21 mouse cellular contexts compared by ENCODE assay signal in the genomic region with DNA sequence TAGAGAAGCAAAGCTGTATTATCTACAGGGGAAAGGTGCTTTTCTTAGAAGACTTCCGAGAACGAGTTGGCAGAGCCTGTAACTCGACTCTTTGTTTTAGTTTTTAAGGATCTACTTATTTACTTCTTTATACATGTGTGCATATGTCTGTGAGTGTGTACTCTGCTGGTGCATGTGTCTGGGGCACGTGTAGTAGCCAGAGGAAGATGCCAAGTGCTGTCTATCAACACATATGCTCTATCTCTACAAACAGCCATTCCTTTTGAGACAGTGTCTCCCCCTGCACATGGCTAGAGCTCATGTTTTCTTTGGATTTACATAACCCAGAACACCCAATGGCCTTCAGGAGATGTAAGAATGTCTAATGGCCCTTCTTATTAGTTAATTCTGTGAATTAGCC.
"Had no signal": no experiment of that assay in that cellular context is flagged by ENCODE, and none has a peak within 500 bp of the region (broad histone marks: within the 10 kb centered on the region; RNA-seq: fewer than 3 reads in every experiment).

No protein-coding gene starts in this region.

- ATAC-seq: liver, postnatal 0 days; lung, postnatal 0 days; midbrain, embryonic 16.5 days had no signal

- H3K27ac ChIP-seq: lung, embryonic 15.5 days; macrophage; midbrain, embryonic 10.5 days; midbrain, embryonic 12.5 days; neural tube, embryonic 13.5 days; neural tube, embryonic 15.5 days; stomach, embryonic 15.5 days; stomach, postnatal 0 days had no signal

- H3K27me3 ChIP-seq: lung, embryonic 15.5 days; stomach, embryonic 15.5 days had no signal

- H3K4me2 ChIP-seq: lung, embryonic 15.5 days; midbrain, embryonic 12.5 days; neural tube, embryonic 13.5 days; neural tube, embryonic 15.5 days; stomach, embryonic 15.5 days had no signal

- H3K4me1 ChIP-seq: lung, embryonic 15.5 days; midbrain, embryonic 10.5 days; midbrain, embryonic 12.5 days; neural tube, embryonic 13.5 days; neural tube, embryonic 15.5 days; stomach, embryonic 15.5 days had no signal

- H3K36me3 ChIP-seq: lung, embryonic 15.5 days; midbrain, embryonic 10.5 days; midbrain, embryonic 12.5 days; neural tube, embryonic 13.5 days; neural tube, embryonic 15.5 days; stomach, embryonic 15.5 days had no signal

- H3K4me3 ChIP-seq: lung, embryonic 15.5 days; megakaryocyte, embryonic 14.5 days; midbrain, embryonic 10.5 days; midbrain, embryonic 12.5 days; myocyte; neural tube, embryonic 13.5 days; neural tube, embryonic 15.5 days; stomach, embryonic 15.5 days had no signal

- H3K9ac ChIP-seq: liver, postnatal 0 days; lung, embryonic 15.5 days; midbrain, embryonic 12.5 days; neural tube, embryonic 13.5 days; neural tube, embryonic 15.5 days; stomach, embryonic 15.5 days had no signal

- H3K9me3 ChIP-seq: lung, embryonic 15.5 days; megakaryocyte, embryonic 14.5 days; midbrain, embryonic 10.5 days; midbrain, embryonic 12.5 days; neural tube, embryonic 13.5 days; neural tube, embryonic 15.5 days; stomach, embryonic 15.5 days had no signal

- DNase-seq: liver, postnatal 0 days; lung, adult 2 months; lung, postnatal 14 days; lung, postnatal 36 days; midbrain, embryonic 14.5 days; right cerebral cortex, postnatal 14 days; thymus, adult 2 months; thymus, postnatal 25 days; thymus, postnatal 4 days had no signal
